In the genomic region with DNA sequence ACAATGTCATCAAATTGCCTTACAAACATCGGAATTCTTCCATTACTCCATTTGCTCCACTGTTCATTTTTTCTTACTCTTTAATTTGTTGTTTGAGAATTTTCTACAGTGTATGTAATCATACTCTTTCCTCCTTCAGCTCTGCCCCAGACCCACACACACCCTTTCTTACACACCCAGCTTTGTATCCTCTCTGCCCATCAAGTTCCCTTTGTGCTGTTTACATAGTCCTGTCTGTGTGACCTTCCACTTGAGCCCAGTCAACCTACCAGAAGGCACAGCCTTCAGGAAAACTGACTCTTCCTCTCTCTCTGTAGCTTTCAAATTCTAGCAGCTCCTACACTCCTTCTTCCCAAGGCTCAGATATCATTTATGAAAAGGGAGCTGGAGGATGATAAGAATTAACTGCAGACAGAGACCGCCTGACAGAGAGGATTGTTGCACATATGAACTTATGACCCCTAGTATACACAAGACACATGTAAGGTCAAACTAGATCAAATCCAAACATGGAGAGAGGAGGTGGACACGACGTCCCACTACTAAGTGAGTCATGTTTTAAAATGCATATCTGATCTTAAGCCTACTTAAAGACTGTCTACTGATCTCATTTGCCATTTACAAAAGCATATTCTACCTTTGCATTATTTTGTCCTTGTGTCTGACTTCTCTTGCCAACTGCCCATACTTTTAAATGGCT, we compare ENCODE assay signal across 24 mouse cellular contexts.
DNase-seq lines count a peak whose midpoint lies in the region; ATAC-seq and TF ChIP-seq lines count a peak whose summit lies in the region.
"Had no signal": no experiment of that assay in that cellular context is flagged by ENCODE, and none has a peak within 500 bp of the region (broad histone marks: within the 10 kb centered on the region; RNA-seq: fewer than 3 reads in every experiment).

No protein-coding gene starts in this region.

- no peak for TF ChIP-seq POLR2A in liver, adult 2 months (IDR thresholded peaks at IDR 0.05; ENCODE audit: extremely low read depth, insufficient read depth, low read length)

- TF ChIP-seq CTCF in liver, adult 2 months (IDR thresholded peaks at IDR 0.05; ENCODE audit: low read depth, low read length) = no peak

- ATAC-seq in intestine, embryonic 15.5 days = peak; percentile 84
- peak; percentile 75 for ATAC-seq in intestine, embryonic 16.5 days
- no peak for ATAC-seq in liver, embryonic 11.5 days (replicated peaks; ENCODE audit: low FRiP score)
- ATAC-seq: CD4-positive, CD25-positive, alpha-beta regulatory T cell, adult 4 months; forebrain, embryonic 15.5 days had no signal

- peak; percentile 29 for DNase-seq in liver, adult 2 months (ENCODE audit: extremely low read depth, low read depth, low spot score)
- no peak for DNase-seq in liver
- no peak for DNase-seq in c-Kit-positive CD71-positive TER-119-positive erythroid progenitor cells, embryonic 14.5 days (ENCODE audit: low spot score)
- no peak for DNase-seq in liver, embryonic 11.5 days (ENCODE audit: low spot score)
- DNase-seq: adrenal gland, adult 2 months; adrenal gland, postnatal 14 days; cerebellum, adult 11-12 months; cerebellum, adult 8-10 months; cerebellum, postnatal 10 days; cerebellum, postnatal 36 days; embryo, embryonic 11 days; gastrocnemius, postnatal 25 days; heart, adult 18-20 months had no signal

- H3K27ac ChIP-seq in liver, adult 2 months (replicated peaks; ENCODE audit: insufficient read depth, low read depth, low read length) = no peak overlapping the region
- no peak overlapping the region for H3K27ac ChIP-seq in intestine, embryonic 15.5 days
- no peak overlapping the region for H3K27ac ChIP-seq in intestine, embryonic 16.5 days (ENCODE audit: low read length)
- no peak overlapping the region for H3K27ac ChIP-seq in liver, embryonic 11.5 days (ENCODE audit: low read depth, low read length)
- H3K27ac ChIP-seq: embryonic facial prominence, embryonic 10.5 days; embryonic facial prominence, embryonic 13.5 days; forebrain, embryonic 12.5 days; forebrain, embryonic 15.5 days; heart, embryonic 10.5 days; hindbrain, embryonic 12.5 days; hindbrain, embryonic 15.5 days had no signal

- H3K4me1 ChIP-seq in liver, adult 2 months (ENCODE audit: control insufficient read depth, insufficient read depth, low read length) = no peaks in the 10 kb centered on the region; the same call in 1 of the 2 replicates
- H3K4me1 ChIP-seq in intestine, embryonic 15.5 days (replicated peaks) = no peaks in the 10 kb centered on the region
- H3K4me1 ChIP-seq in intestine, embryonic 16.5 days (ENCODE audit: control insufficient read depth, insufficient read depth, low read length) = no peaks in the 10 kb centered on the region
- no peaks in the 10 kb centered on the region for H3K4me1 ChIP-seq in liver, embryonic 11.5 days (replicated peaks; ENCODE audit: control insufficient read depth, insufficient read depth, low read length)
- H3K4me1 ChIP-seq: embryonic facial prominence, embryonic 13.5 days; forebrain, embryonic 12.5 days; forebrain, embryonic 15.5 days; heart, embryonic 10.5 days; hindbrain, embryonic 12.5 days; hindbrain, embryonic 15.5 days had no signal

- WGBS in liver, adult 2 months = 45% methylated on average over 4 of the region's 4 CpGs
- 46% methylated on average over 4 of the region's 4 CpGs for WGBS in intestine, embryonic 15.5 days
- WGBS in intestine, embryonic 16.5 days = 54% methylated on average over 4 of the region's 4 CpGs
- 59% methylated on average over 4 of the region's 4 CpGs for WGBS in liver, embryonic 11.5 days

- no peaks in the 10 kb centered on the region for H3K79me2 ChIP-seq in liver, adult 2 months (ENCODE audit: control insufficient read depth, insufficient read depth, low read length)

- no peak overlapping the region for H3K4me3 ChIP-seq in liver, adult 2 months (ENCODE audit: insufficient read depth, low read depth, low read length)
- H3K4me3 ChIP-seq in intestine, embryonic 15.5 days (replicated peaks) = no peak overlapping the region
- no peak overlapping the region for H3K4me3 ChIP-seq in intestine, embryonic 16.5 days (ENCODE audit: low read length)
- no peak overlapping the region for H3K4me3 ChIP-seq in liver, embryonic 11.5 days (ENCODE audit: low read depth, low read length)
- H3K4me3 ChIP-seq: embryonic facial prominence, embryonic 10.5 days; embryonic facial prominence, embryonic 13.5 days; erythroblast, embryonic 14.5 days; forebrain, embryonic 12.5 days; forebrain, embryonic 15.5 days; heart, embryonic 10.5 days; hindbrain, embryonic 12.5 days; hindbrain, embryonic 15.5 days had no signal

- H3K36me3 ChIP-seq in liver, adult 2 months (ENCODE audit: control insufficient read depth, insufficient read depth, low read length) = no peaks in the 10 kb centered on the region
- no peaks in the 10 kb centered on the region for H3K36me3 ChIP-seq in intestine, embryonic 15.5 days
- H3K36me3 ChIP-seq in intestine, embryonic 16.5 days (ENCODE audit: control insufficient read depth, insufficient read depth, low read length) = no peaks in the 10 kb centered on the region
- no peaks in the 10 kb centered on the region for H3K36me3 ChIP-seq in liver, embryonic 11.5 days (ENCODE audit: control insufficient read depth, insufficient read depth, low read length)
- H3K36me3 ChIP-seq: embryonic facial prominence, embryonic 10.5 days; embryonic facial prominence, embryonic 13.5 days; forebrain, embryonic 12.5 days; forebrain, embryonic 15.5 days; heart, embryonic 10.5 days; hindbrain, embryonic 12.5 days; hindbrain, embryonic 15.5 days had no signal

- H3K4me2 ChIP-seq in intestine, embryonic 15.5 days (replicated peaks) = no peak overlapping the region
- H3K4me2 ChIP-seq in intestine, embryonic 16.5 days (ENCODE audit: low read depth, low read length) = no peak overlapping the region
- no peak overlapping the region for H3K4me2 ChIP-seq in liver, embryonic 11.5 days
- H3K4me2 ChIP-seq: embryonic facial prominence, embryonic 13.5 days; forebrain, embryonic 12.5 days; forebrain, embryonic 15.5 days; hindbrain, embryonic 12.5 days; hindbrain, embryonic 15.5 days had no signal

- H3K27me3 ChIP-seq in liver, adult 2 months (ENCODE audit: control insufficient read depth, insufficient read depth, low read length) = no peaks in the 10 kb centered on the region
- H3K27me3 ChIP-seq in intestine, embryonic 15.5 days (replicated peaks) = no peaks in the 10 kb centered on the region
- H3K27me3 ChIP-seq in intestine, embryonic 16.5 days (replicated peaks; ENCODE audit: control insufficient read depth, insufficient read depth, low read length) = no peaks in the 10 kb centered on the region
- H3K27me3 ChIP-seq in liver, embryonic 11.5 days (replicated peaks; ENCODE audit: control insufficient read depth, insufficient read depth, low read length) = no peaks in the 10 kb centered on the region
- H3K27me3 ChIP-seq: embryonic facial prominence, embryonic 13.5 days; hindbrain, embryonic 12.5 days; hindbrain, embryonic 15.5 days had no signal

- H3K9me3 ChIP-seq in intestine, embryonic 15.5 days = no peaks in the 10 kb centered on the region
- no peaks in the 10 kb centered on the region for H3K9me3 ChIP-seq in intestine, embryonic 16.5 days (ENCODE audit: control insufficient read depth, low read length)
- no peaks in the 10 kb centered on the region for H3K9me3 ChIP-seq in liver, embryonic 11.5 days (ENCODE audit: control insufficient read depth, low read length)
- H3K9me3 ChIP-seq: embryonic facial prominence, embryonic 10.5 days; embryonic facial prominence, embryonic 13.5 days; forebrain, embryonic 12.5 days; forebrain, embryonic 15.5 days; heart, embryonic 10.5 days; hindbrain, embryonic 12.5 days; hindbrain, embryonic 15.5 days had no signal

- H3K9ac ChIP-seq in liver, adult 2 months (ENCODE audit: low read depth, low read length) = no peak overlapping the region
- H3K9ac ChIP-seq in intestine, embryonic 15.5 days = no peak overlapping the region
- no peak overlapping the region for H3K9ac ChIP-seq in intestine, embryonic 16.5 days (ENCODE audit: low read depth, low read length)
- no peak overlapping the region for H3K9ac ChIP-seq in liver, embryonic 11.5 days (ENCODE audit: low read depth, low read length)
- H3K9ac ChIP-seq: embryonic facial prominence, embryonic 13.5 days; forebrain, embryonic 12.5 days; forebrain, embryonic 15.5 days; hindbrain, embryonic 12.5 days; hindbrain, embryonic 15.5 days had no signal
